Mouse (Mus musculus) heart, postnatal 0 days (tissue): ENCODE measurements around the gene Cipc. TPM values are rescaled to one million over a fixed set of nuclear protein-coding genes. Genes with fewer than 3 reads are reported as not detected.
A peak's percentile ranks its signal among the peaks of the same experiment; 100 is the strongest.

Experiments
- ATAC-seq: fragments of 200-750 bp; cut with Nextera tagmentation; 2 replicates; pipeline ENCODE4 v1.8.0; 2017; ENCODE audit warnings: low read depth, moderate number of reproducible peaks, moderate library complexity; ENCODE audit not compliant: insufficient read depth
- DNase-seq: peaks from one replicate; pipeline ENCODE4 v3.0.0-alpha.2; 2016; ENCODE audit warnings: low spot score
- H3K27ac ChIP-seq: fragments of 300-500 bp; sonication (generic); 2 replicates; pipeline ENCODE4 v1.5.1; 2014; ENCODE audit warnings: low read depth, mild to moderate bottlenecking
- H3K27me3 ChIP-seq: fragments of 300-500 bp; sonication (generic); 2 replicates; pipeline ENCODE4 v1.6.1; 2014; ENCODE audit warnings: low read length, mixed read lengths; ENCODE audit not compliant: control insufficient read depth, insufficient read depth
- H3K36me3 ChIP-seq: fragments of 300-500 bp; sonication (generic); replicated peaks from 2 replicates; pipeline ENCODE4 v1.6.1; 2014; ENCODE audit warnings: low read length, mixed read lengths; ENCODE audit not compliant: control insufficient read depth, insufficient read depth
- H3K4me1 ChIP-seq: fragments of 300-500 bp; sonication (generic); 2 replicates; pipeline ENCODE4 v1.6.1; 2014; ENCODE audit warnings: antibody characterized with exemption; ENCODE audit not compliant: control insufficient read depth, insufficient read depth
- H3K4me2 ChIP-seq: fragments of 300-500 bp; sonication (generic); 2 replicates; pipeline ENCODE4 v1.6.1; 2014; ENCODE audit warnings: low read depth, mild to moderate bottlenecking, low read length, moderate library complexity
- H3K4me3 ChIP-seq: fragments of 300-500 bp; sonication (generic); 2 replicates; pipeline ENCODE4 v1.5.1; 2014; ENCODE audit warnings: low read depth, low read length
- H3K9ac ChIP-seq: fragments of 300-500 bp; sonication (generic); replicated peaks from 2 replicates; pipeline ENCODE4 v1.6.1; 2014; ENCODE audit warnings: low read depth, low read length, mixed read lengths
- H3K9me3 ChIP-seq: fragments of 300-500 bp; sonication (generic); replicated peaks from 2 replicates; pipeline ENCODE4 v1.6.1; 2016; ENCODE audit warnings: low read length; ENCODE audit not compliant: control insufficient read depth
- CTCF ChIP-seq: IDR thresholded peaks from 2 replicates; pipeline ENCODE4 v1.5.1; 2016; ENCODE audit warnings: antibody characterized with exemption, control low read depth, low read depth
- EP300 ChIP-seq: IDR thresholded peaks from 2 replicates; pipeline ENCODE4 v1.6.1; 2016; ENCODE audit warnings: antibody characterized with exemption, low read depth
- WGBS: fragments of 180-500 bp; shearing (Covaris S2); extraction: QIAGEN DNeasy Blood & Tissue Kit; methylation state at CpG from one replicate; pipeline ENCODE4 v1.1.7; 2014; 5-methylcytosine and 5-hydroxymethylcytosine counted together
- polyA plus RNA-seq: library from polyadenylated mRNA; unstranded; fragments of >200 nt; fragmentation: Nextera tagmentation; extraction: Ambion mirVana; gene quantifications from 2 replicates; pipeline ENCODE4 v1.2.1, GENCODE M21; 2015
- total RNA-seq: library from RNA; depleted of rRNA; stranded (reverse); fragments of >200 nt; gene quantifications from 2 replicates; pipeline ENCODE4 v1.2.3, GENCODE M21; 2014; ENCODE audit warnings: low replicate concordance

The Cipc gene
- total and polyA plus RNA-seq, 2 experiments from 2014 or later: 20.9 to 26.2 TPM

DNA sequence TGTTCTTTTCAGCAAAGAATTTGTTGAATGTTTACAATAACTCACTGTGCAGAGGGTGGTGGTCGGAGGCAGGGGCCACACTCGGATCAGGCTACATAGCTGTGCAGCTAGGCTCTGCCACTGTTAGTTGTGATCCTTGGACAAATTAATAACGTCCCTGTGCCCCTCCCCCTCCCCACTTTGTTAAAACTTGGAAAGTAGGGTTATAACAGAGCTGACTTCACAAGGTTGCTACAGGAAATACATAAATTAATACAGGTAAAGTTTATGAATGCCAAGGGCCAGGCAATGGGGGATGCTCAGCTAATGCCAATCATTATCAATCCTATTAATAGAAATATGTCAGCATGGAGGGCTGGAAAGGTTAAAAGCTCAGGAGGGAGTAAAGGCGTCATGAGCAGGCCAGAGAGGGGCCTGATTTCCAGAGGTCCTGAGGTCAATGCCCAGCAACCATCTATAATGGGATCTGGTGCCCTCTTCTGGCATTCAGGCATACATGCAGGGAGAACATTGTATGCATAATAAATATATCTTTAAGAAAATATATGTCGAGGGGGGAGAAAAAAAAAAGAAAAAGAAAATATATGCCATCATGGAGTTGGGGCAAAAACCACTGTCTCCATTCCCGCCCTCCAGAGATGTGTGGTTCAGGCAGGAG, 29.8 kb downstream of the Cipc start:
- H3K9ac ChIP-seq: no peak overlapping the region
- H3K4me3 ChIP-seq: no peak overlapping the region
- H3K4me1 ChIP-seq: peaks cover 21% of the 10 kb centered on the region
- H3K27me3 ChIP-seq: peaks cover 21% of the 10 kb centered on the region
- H3K4me2 ChIP-seq: no peak overlapping the region
- no peaks in the 10 kb centered on the region for H3K36me3 ChIP-seq
- 62% methylated on average over 6 of the region's 6 CpGs for WGBS
- H3K27ac ChIP-seq: no peak overlapping the region
- ATAC-seq (no peak), DNase-seq (no peak)
- TF ChIP-seq CTCF (peak; percentile 50), EP300 (no peak)
- no peaks in the 10 kb centered on the region for H3K9me3 ChIP-seq

DNA sequence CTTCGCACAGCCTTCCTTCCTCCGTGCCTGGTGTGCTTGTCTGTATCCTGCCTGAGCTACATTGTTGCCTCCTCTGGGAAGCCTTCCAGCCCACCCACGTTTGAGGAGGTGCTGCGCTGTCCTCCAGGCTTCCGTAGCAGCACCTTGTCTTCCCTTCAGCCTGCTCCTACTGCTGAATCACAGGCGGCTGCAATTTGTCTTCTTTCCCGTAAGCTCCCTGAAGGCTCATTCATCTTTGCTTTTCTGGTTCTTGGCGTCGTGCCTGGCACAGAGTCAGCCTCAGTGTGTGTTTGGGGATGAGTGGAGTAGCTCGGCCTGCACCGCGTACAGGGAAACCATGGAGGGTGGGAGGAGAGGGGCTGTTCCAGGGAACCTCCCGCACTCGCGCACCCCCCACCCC, 31.0 kb downstream of the Cipc start:
- DNase-seq: no peak
- no peak overlapping the region for H3K4me2 ChIP-seq
- H3K36me3 ChIP-seq: no peaks in the 10 kb centered on the region
- peaks cover 28% of the 10 kb centered on the region for H3K27me3 ChIP-seq
- WGBS: 14% methylated on average over 15 of the region's 15 CpGs
- no peaks in the 10 kb centered on the region for H3K9me3 ChIP-seq
- peaks cover 18% of the 10 kb centered on the region for H3K4me1 ChIP-seq
- H3K9ac ChIP-seq: no peak overlapping the region
- H3K27ac ChIP-seq: no peak overlapping the region
- no peak for TF ChIP-seq EP300
- no peak for TF ChIP-seq CTCF
- ATAC-seq: no peak
- no peak overlapping the region for H3K4me3 ChIP-seq

DNA sequence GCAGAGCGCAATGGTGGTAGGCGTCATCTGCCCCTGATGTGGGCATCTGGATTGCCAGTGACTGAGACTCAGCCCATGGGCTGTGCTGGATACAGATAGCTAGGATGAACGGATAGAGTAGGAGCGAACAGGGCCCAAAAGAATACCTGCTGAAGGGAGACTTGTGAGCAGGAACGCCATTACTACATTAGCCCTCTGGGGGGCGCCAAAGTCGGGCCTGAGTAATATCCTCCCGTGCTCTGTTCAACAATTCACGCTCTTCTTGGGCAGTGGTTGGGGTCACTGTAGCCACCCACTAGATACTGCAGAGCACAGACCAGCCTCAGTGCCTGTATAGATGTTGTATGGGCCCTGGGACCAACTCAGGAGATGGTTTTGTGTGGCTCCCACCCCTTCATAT, 34.3 kb downstream of the Cipc start:
- Histone ChIP-seq H3K27ac (no peak overlapping the region), H3K4me2 (no peak overlapping the region), H3K36me3 (no peaks in the 10 kb centered on the region), H3K9ac (no peak overlapping the region), H3K27me3 (peaks cover 57% of the 10 kb centered on the region), H3K4me3 (no peak overlapping the region), H3K4me1 (peaks cover 5% of the 10 kb centered on the region), H3K9me3 (no peaks in the 10 kb centered on the region)
- 34% methylated on average over 9 of the region's 9 CpGs for WGBS
- TF ChIP-seq EP300 (no peak), CTCF (peak; percentile 36; the same call in 1 of the 2 replicates)
- DNase-seq (no peak), ATAC-seq (no peak)

DNA sequence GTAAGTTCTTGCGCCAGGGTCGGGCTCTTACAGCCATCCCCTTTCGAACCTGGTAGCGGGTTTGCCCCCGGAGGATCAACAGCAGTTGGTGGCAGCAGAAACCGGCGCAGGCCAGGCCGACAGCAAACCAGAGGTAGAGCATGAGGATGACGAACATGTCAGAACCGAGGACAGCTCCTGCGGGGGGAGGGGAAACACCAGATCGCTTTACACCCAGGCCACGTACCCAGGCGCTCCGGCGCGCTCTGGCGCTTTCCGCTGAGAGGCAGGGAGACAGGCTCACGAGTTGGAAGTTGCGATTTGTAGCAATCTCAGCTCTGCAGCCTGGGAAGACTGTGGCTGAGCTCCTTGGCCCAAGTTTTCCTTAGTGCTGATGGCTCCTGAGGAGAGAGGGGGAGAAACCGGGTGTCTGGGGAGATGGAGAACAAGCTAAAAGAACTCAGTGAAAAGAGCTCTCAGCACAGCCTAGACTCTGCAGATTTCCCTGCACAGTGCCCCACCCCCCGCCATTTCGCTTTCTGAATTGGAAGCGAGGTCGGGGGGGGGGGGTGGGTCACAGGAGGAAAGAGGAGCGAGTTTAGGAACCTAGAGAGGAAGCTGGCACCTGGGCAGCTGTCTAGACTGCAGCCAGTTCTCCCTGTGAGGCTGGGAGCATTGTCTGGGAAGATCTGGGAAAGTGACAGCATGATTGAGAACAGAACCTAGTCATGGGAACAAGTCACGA, 36.8 kb downstream of the Cipc start:
- Histone ChIP-seq H3K4me2 (no peak overlapping the region), H3K9ac (no peak overlapping the region), H3K27ac (no peak overlapping the region), H3K9me3 (no peaks in the 10 kb centered on the region), H3K4me3 (no peak overlapping the region), H3K4me1 (no peaks in the 10 kb centered on the region), H3K36me3 (no peaks in the 10 kb centered on the region), H3K27me3 (peaks cover 78% of the 10 kb centered on the region)
- 3% methylated on average over 28 of the region's 28 CpGs for WGBS
- DNase-seq (peak; percentile 47), ATAC-seq (peak; percentile 73)
- TF ChIP-seq EP300 (no peak), CTCF (no peak)

DNA sequence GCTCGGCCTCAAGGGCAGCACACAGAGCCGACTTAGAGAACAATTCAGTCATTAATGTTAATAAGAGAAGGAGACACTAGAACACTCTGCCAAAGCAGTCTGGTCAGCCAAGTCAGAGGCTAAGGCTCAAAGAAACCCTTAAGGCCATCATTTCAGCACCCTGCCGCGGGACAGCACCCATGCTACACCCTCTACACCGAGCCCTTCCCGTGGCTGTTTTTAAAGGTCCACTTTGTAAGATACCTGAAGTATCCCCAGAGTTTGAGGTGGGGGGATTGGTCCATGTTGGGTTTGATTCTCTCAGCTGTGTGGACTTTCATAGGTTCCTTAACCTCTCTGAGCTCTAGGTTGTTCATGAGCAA, 37.3 kb downstream of the Cipc start:
- no peak overlapping the region for H3K9ac ChIP-seq
- no peak for TF ChIP-seq CTCF
- TF ChIP-seq EP300: no peak

More for the DNA sequence above, 37.3 kb downstream of the Cipc start:
- Histone ChIP-seq H3K4me3 (no peak overlapping the region), H3K9me3 (no peaks in the 10 kb centered on the region), H3K27me3 (peaks cover 78% of the 10 kb centered on the region), H3K4me1 (no peaks in the 10 kb centered on the region), H3K27ac (no peak overlapping the region), H3K36me3 (no peaks in the 10 kb centered on the region), H3K4me2 (no peak overlapping the region)
- 2% methylated on average over 6 of the region's 6 CpGs for WGBS
- DNase-seq: peak; percentile 54
- peak; percentile 57 for ATAC-seq
